18 mouse cellular contexts compared by ENCODE assay signal in the genomic region with DNA sequence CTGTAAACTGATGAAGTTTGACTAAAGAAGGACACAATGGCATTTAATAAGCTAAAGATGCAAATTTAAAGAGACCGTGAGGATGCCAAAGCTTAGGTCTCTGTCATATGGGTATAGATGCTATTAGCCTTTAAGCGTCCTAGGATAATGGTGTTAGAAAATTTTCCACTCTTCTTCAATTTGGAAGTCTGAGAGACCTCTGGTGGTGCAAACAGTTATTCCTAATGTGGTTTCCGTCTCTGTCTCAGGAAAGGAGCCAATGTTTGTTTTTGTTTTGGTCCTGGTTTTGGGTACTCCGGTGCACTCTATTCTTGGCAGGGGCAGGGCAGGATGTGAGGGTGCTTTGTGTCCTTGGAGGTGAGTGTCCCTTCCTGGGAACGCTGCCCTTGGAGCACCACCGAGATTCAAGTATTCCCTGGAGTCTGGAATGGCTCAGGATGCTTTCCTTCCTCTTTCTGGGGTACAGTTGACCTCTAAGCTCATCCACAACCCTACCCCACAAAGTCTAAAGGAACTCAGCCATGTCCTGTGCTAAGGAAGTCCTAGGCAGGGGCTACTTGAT. TPM values are rescaled to one million over a fixed set of nuclear protein-coding genes. Genes with fewer than 3 reads are reported as not detected.
A peak's percentile ranks its signal among the peaks of the same experiment; 100 is the strongest.
DNase-seq lines count a peak whose midpoint lies in the region; ATAC-seq and TF ChIP-seq lines count a peak whose summit lies in the region.
"Had no signal": no experiment of that assay in that cellular context is flagged by ENCODE, and none has a peak within 500 bp of the region (broad histone marks: within the 10 kb centered on the region; RNA-seq: fewer than 3 reads in every experiment).

No protein-coding gene starts in this region.

- no peak for ATAC-seq in intestine, postnatal 0 days
- ATAC-seq in intestine, embryonic 16.5 days: no peak
- no peak for ATAC-seq in liver, postnatal 0 days
- ATAC-seq in liver, embryonic 12.5 days: no peak
- ATAC-seq: midbrain, embryonic 13.5 days had no signal

- H3K27me3 ChIP-seq in intestine, postnatal 0 days (replicated peaks; ENCODE audit: control insufficient read depth, insufficient read depth, low read length): no peaks in the 10 kb centered on the region
- no peaks in the 10 kb centered on the region for H3K27me3 ChIP-seq in intestine, embryonic 16.5 days (replicated peaks; ENCODE audit: control insufficient read depth, insufficient read depth, low read length)
- no peaks in the 10 kb centered on the region for H3K27me3 ChIP-seq in liver, postnatal 0 days (ENCODE audit: insufficient read depth, low read length)
- H3K27me3 ChIP-seq in liver, embryonic 12.5 days (replicated peaks): no peaks in the 10 kb centered on the region; the same call in 1 of the 2 replicates
- H3K27me3 ChIP-seq: hindbrain, embryonic 13.5 days; limb, embryonic 12.5 days; liver, embryonic 15.5 days; midbrain, embryonic 13.5 days had no signal

- no peak overlapping the region for H3K9ac ChIP-seq in intestine, postnatal 0 days (ENCODE audit: low read depth, low read length)
- no peak overlapping the region for H3K9ac ChIP-seq in intestine, embryonic 16.5 days (ENCODE audit: low read depth, low read length)
- no peak overlapping the region for H3K9ac ChIP-seq in liver, postnatal 0 days (replicated peaks)
- H3K9ac ChIP-seq in liver, embryonic 12.5 days: no peak overlapping the region
- H3K9ac ChIP-seq: hindbrain, embryonic 13.5 days; limb, embryonic 12.5 days; liver, embryonic 15.5 days; midbrain, embryonic 13.5 days had no signal

- H3K27ac ChIP-seq in intestine, postnatal 0 days (ENCODE audit: low read depth, low read length): no peak overlapping the region
- no peak overlapping the region for H3K27ac ChIP-seq in intestine, embryonic 16.5 days (ENCODE audit: low read length)
- H3K27ac ChIP-seq in liver, postnatal 0 days (ENCODE audit: low read depth): no peak overlapping the region
- H3K27ac ChIP-seq in liver, embryonic 12.5 days: no peak overlapping the region
- H3K27ac ChIP-seq: embryonic facial prominence, embryonic 10.5 days; hindbrain, embryonic 13.5 days; limb, embryonic 12.5 days; liver, embryonic 15.5 days; macrophage; midbrain, embryonic 13.5 days had no signal

- TF ChIP-seq EP300 in liver, postnatal 0 days (IDR thresholded peaks at IDR 0.05; ENCODE audit: low read depth): no peak

- no peaks in the 10 kb centered on the region for H3K36me3 ChIP-seq in intestine, postnatal 0 days (ENCODE audit: control insufficient read depth, insufficient read depth)
- no peaks in the 10 kb centered on the region for H3K36me3 ChIP-seq in intestine, embryonic 16.5 days (ENCODE audit: control insufficient read depth, insufficient read depth, low read length)
- no peaks in the 10 kb centered on the region for H3K36me3 ChIP-seq in liver, postnatal 0 days (replicated peaks; ENCODE audit: insufficient read depth, low read length)
- H3K36me3 ChIP-seq in liver, embryonic 12.5 days: no peaks in the 10 kb centered on the region; the same call in 1 of the 2 replicates
- H3K36me3 ChIP-seq: G1E; hindbrain, embryonic 13.5 days; liver, embryonic 15.5 days; midbrain, embryonic 13.5 days had no signal

- no peak overlapping the region for H3K4me2 ChIP-seq in intestine, postnatal 0 days (replicated peaks; ENCODE audit: low read depth)
- H3K4me2 ChIP-seq in intestine, embryonic 16.5 days (ENCODE audit: low read depth, low read length): no peak overlapping the region
- H3K4me2 ChIP-seq in liver, postnatal 0 days (ENCODE audit: low read depth, low read length): no peak overlapping the region
- no peak overlapping the region for H3K4me2 ChIP-seq in liver, embryonic 12.5 days
- H3K4me2 ChIP-seq: hindbrain, embryonic 13.5 days; limb, embryonic 12.5 days; liver, embryonic 15.5 days; midbrain, embryonic 13.5 days had no signal

- peak; percentile 95 for DNase-seq in heart, adult 11 months
- DNase-seq in heart, postnatal 14 days: no peak
- DNase-seq in liver, postnatal 0 days: no peak
- peak; percentile 46 to 81 for DNase-seq in kidney, postnatal 36 days
- no peak for DNase-seq in right cerebral cortex, postnatal 25 days
- DNase-seq: cerebellum, postnatal 36 days; gastrocnemius, postnatal 25 days; thymus, postnatal 25 days had no signal

- H3K4me1 ChIP-seq in intestine, postnatal 0 days (replicated peaks; ENCODE audit: control insufficient read depth, insufficient read depth, low read length): peaks cover 1% of the 10 kb centered on the region; the same call in 1 of the 2 replicates
- H3K4me1 ChIP-seq in intestine, embryonic 16.5 days (ENCODE audit: control insufficient read depth, insufficient read depth, low read length): peaks cover 15% of the 10 kb centered on the region
- peaks cover 35% of the 10 kb centered on the region for H3K4me1 ChIP-seq in liver, postnatal 0 days (ENCODE audit: insufficient read depth)
- H3K4me1 ChIP-seq in liver, embryonic 12.5 days: peaks cover 38% of the 10 kb centered on the region

- H3K4me3 ChIP-seq in intestine, postnatal 0 days (ENCODE audit: low read depth, low read length): no peak overlapping the region
- no peak overlapping the region for H3K4me3 ChIP-seq in intestine, embryonic 16.5 days (ENCODE audit: low read length)
- H3K4me3 ChIP-seq in liver, postnatal 0 days (ENCODE audit: low read depth, low read length): no peak overlapping the region
- H3K4me3 ChIP-seq in liver, embryonic 12.5 days: no peak overlapping the region
- H3K4me3 ChIP-seq: embryonic facial prominence, embryonic 10.5 days; hindbrain, embryonic 13.5 days; limb, embryonic 12.5 days; liver, embryonic 15.5 days; midbrain, embryonic 13.5 days had no signal

- no peaks in the 10 kb centered on the region for H3K9me3 ChIP-seq in intestine, postnatal 0 days (ENCODE audit: control insufficient read depth)
- no peaks in the 10 kb centered on the region for H3K9me3 ChIP-seq in intestine, embryonic 16.5 days (ENCODE audit: control insufficient read depth, low read length)
- H3K9me3 ChIP-seq in liver, postnatal 0 days (ENCODE audit: low read length): no peaks in the 10 kb centered on the region
- no peaks in the 10 kb centered on the region for H3K9me3 ChIP-seq in liver, embryonic 12.5 days (replicated peaks)
- H3K9me3 ChIP-seq: embryonic facial prominence, embryonic 10.5 days; G1E; hindbrain, embryonic 13.5 days; limb, embryonic 12.5 days; liver, embryonic 15.5 days; midbrain, embryonic 13.5 days had no signal

- peak; percentile 37 for TF ChIP-seq CTCF in intestine, postnatal 0 days (IDR thresholded peaks at IDR 0.05; ENCODE audit: low read depth)
- 0 out of 2 replicates have a peak, but pooled peaks have one; percentile 3 for TF ChIP-seq CTCF in liver, postnatal 0 days (IDR thresholded peaks at IDR 0.05; ENCODE audit: low read depth)

- intact Hi-C loops in heart, postnatal 14 days (cut with DNase I): no loop called here

- WGBS in intestine, postnatal 0 days: 80% methylated on average over 6 of the region's 6 CpGs
- 72% methylated on average over 6 of the region's 6 CpGs for WGBS in intestine, embryonic 16.5 days
- WGBS in liver, postnatal 0 days (ENCODE audit: insufficient replicate concordance): 66% methylated on average over 6 of the region's 6 CpGs
- WGBS in liver, embryonic 12.5 days (ENCODE audit: insufficient replicate concordance): 59% methylated on average over 6 of the region's 6 CpGs

RNA-seq across cellular contexts. Expression of a gene that starts 39.5 kb away (rescaled TPM):
- total RNA-seq in heart, postnatal 14 days (2021): 1 to 10 TPM; 9.2 TPM
- polyA plus RNA-seq in intestine, postnatal 0 days (2015; fragmentation: Nextera tagmentation; extraction: Ambion mirVana): 12.4 and 13.1 TPM in 2 replicates
- 40.0 and 49.4 TPM in 2 replicates for polyA plus RNA-seq in intestine, embryonic 16.5 days (2015; fragmentation: Nextera tagmentation; extraction: Ambion mirVana)
- 16.7 and 18.6 TPM in 2 replicates for polyA plus RNA-seq in liver, postnatal 0 days (2015; fragmentation: Nextera tagmentation; extraction: Ambion mirVana)
- polyA plus RNA-seq in liver, embryonic 12.5 days (2016; fragmentation: Nextera tagmentation; extraction: Ambion mirVana): 66.6 and 68.0 TPM in 2 replicates

Comparison
In these comparisons a context has a peak if more than half of its experiments do, and no peak if none do; other contexts are left out.
1. DNase-seq: peak in heart, adult 11 months (single experiment) and kidney, postnatal 36 days (2 of 2); none in heart, postnatal 14 days (0 of 2), liver, postnatal 0 days (single experiment) and right cerebral cortex, postnatal 25 days (single experiment).